Mouse (Mus musculus): ENCODE measurements around the gene Igsf23.

DNA sequence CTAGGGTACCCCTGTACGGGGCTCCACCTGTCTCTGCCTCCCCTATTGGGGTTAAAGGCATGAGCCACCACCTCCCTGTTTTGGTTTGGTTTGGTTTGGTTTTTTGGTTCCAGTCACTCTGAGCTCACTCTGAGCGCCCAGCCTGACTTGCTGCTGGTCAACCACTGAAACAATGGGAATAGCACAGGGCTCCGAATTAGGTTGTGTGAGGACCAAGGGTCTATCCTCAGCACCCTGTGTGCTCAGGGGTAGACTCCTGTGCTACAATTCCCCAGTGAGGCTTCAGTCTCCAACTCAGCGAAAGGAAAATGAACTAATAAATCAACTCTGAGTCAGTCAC, 30.4 kb downstream of the Igsf23 start:
- TF ChIP-seq CTCF (IDR thresholded peaks at IDR 0.05; ENCODE audit: extremely low read depth, insufficient read length, insufficient replicate concordance, low read depth, low read length) (no peak), POLR2A (IDR thresholded peaks at IDR 0.05; ENCODE audit: low read depth, low read length) (no peak)
